Mouse (Mus musculus): ENCODE measurements around the gene Vcl. TPM values are rescaled to one million over a fixed set of nuclear protein-coding genes. Genes with fewer than 3 reads are reported as not detected.

Gene Vcl
- 17.0 and 18.0 TPM in 2 replicates for polyA plus RNA-seq (2015; fragmentation: Nextera tagmentation; extraction: Ambion mirVana)

DNA sequence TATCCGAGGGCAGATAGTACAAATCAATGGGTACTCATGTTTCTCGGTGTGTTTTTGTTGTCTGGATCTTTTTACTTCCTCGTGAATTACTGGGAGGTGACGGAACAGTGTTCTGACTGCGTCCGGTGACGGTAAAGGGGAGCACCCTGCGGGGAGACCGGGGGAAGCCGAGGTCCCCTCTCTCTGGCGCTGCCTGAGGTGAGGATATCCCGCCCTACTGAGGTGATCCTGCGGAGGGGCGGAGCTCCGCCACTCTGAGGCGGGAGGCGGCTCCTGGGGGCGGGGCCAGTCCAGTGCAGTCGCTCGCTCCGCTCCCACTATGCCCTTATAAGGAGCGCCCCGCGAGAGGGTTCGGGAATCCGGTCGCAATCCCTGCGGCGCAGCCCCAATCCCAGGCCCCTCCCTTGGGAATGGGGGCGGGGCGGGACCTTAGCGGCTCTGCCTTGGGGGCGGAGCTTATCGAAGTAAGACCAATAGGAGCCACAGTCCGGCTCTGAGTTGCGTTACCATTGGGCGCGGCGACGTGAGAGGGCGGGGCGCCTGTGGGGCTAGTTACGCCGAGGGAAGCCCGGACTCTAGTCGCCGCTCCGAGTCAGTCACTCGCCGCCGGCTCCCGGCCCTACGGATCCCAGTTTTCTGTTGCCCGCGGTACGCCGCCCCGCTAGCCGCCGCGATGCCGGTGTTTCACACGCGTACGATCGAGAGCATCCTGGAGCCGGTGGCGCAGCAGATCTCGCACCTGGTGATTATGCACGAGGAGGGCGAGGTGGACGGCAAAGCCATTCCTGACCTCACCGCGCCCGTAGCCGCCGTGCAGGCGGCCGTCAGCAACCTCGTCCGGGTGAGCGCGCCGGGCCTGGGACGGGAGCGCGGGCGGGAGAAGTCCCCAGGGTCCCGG, at the start of gene Vcl:
Gene Vcl, plus strand, starts transcription at position 551 of the 898 bp plus-strand sequence.
- peak; percentile 93 for ATAC-seq (ENCODE audit: insufficient read depth)
- peaks cover 54% of the 10 kb centered on the region for H3K4me1 ChIP-seq (replicated peaks)
- under 1% methylated on average over 89 of the region's 89 CpGs for WGBS (ENCODE audit: insufficient replicate concordance)

DNA sequence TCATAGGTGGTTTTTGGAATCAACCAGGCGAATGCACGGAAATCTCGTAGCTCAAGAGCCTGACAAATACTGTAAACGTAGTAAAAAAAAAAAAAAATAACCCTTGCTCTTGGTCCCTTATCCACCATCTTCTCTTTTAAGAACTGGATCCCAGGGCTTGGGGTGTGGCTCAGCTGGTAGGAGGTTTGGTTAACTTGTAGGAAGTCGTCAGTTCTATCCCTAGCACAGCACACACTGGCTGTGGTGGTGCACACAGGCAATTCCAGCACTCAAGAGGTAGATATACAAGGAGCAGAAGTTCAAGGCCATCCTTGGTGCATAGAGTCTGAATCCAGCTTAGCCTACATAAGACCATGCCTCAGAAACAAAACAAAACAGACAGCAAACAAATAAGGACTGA, 44.5 kb upstream of the Vcl start:
- H3K9ac ChIP-seq, result no peak overlapping the region
- H3K9me3 ChIP-seq (replicated peaks), result no peaks in the 10 kb centered on the region
- WGBS (ENCODE audit: insufficient replicate concordance), result 24% methylated on average over 5 of the region's 5 CpGs
- peaks cover 27% of the 10 kb centered on the region for H3K4me1 ChIP-seq (replicated peaks)
- peak overlapping the region; percentile 26; the same call in 1 of the 2 replicates for H3K4me3 ChIP-seq (replicated peaks)
- H3K4me2 ChIP-seq, result peak overlapping the region; percentile 60
- no peaks in the 10 kb centered on the region for H3K36me3 ChIP-seq (replicated peaks)
- peak; percentile 62; the same call in 1 of the 2 replicates for ATAC-seq (ENCODE audit: insufficient read depth)
- no peaks in the 10 kb centered on the region for H3K27me3 ChIP-seq
- H3K27ac ChIP-seq (replicated peaks), result peak overlapping the region; percentile 79

More for the DNA sequence above, at the start of gene Vcl:
- Histone ChIP-seq H3K9me3 (replicated peaks) (no peaks in the 10 kb centered on the region), H3K4me3 (replicated peaks) (peak within 1 kb of the TSS; percentile 85), H3K27me3 (no peaks in the 10 kb centered on the region), H3K9ac (peak within 1 kb of the TSS; percentile 89), H3K27ac (replicated peaks) (peak within 1 kb of the TSS; percentile 88), H3K36me3 (replicated peaks) (no peaks in the 10 kb centered on the region), H3K4me2 (peak within 1 kb of the TSS; percentile 89)

DNA sequence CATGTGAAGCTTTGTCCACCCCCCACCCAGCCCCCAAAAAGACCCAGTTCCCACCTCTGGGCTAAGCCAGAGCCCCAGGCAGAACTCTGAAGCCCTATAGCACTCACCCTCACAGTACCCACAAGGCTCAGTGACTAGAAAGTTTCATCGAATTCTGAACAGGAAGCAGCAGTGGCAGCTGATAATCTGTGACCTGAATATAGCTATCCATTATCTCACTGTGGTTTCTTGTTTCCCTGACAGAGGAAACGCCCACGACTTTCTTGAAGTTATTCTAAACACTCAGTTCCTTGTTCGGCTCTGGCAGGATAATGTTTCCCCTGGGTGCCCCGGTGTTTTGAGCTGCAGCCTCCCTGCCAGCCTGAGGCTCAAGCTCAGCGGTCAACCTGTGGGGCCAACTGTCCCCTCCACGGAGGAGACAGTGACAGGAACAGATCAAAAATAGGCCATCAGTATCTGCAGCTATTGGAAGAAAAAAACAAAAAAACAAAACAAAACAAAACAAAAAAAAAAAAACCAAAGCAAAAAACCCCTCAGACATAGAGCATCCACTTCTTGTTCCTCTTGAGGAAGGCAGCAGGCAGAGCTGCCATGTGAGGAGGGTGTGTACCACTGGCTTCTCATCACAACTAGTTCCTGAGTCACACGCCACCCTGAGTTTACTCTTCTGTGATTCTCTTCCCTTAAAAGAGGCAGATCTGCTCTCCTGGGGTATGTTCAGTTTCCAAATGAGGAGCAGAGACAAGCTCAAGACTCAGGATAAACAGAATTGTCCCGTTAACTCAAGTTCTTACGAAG, 43.9 kb upstream of the Vcl start:
- WGBS (ENCODE audit: insufficient replicate concordance), result 10% methylated on average over 10 of the region's 10 CpGs
- Histone ChIP-seq H3K9me3 (replicated peaks) (no peaks in the 10 kb centered on the region), H3K9ac (no peak overlapping the region), H3K4me1 (replicated peaks) (peaks cover 27% of the 10 kb centered on the region), H3K27me3 (no peaks in the 10 kb centered on the region), H3K27ac (replicated peaks) (peak overlapping the region; percentile 79), H3K36me3 (replicated peaks) (no peaks in the 10 kb centered on the region), H3K4me2 (peak overlapping the region; percentile 60), H3K4me3 (replicated peaks) (peak overlapping the region; percentile 26)
- peak; percentile 91 for ATAC-seq (ENCODE audit: insufficient read depth)

DNA sequence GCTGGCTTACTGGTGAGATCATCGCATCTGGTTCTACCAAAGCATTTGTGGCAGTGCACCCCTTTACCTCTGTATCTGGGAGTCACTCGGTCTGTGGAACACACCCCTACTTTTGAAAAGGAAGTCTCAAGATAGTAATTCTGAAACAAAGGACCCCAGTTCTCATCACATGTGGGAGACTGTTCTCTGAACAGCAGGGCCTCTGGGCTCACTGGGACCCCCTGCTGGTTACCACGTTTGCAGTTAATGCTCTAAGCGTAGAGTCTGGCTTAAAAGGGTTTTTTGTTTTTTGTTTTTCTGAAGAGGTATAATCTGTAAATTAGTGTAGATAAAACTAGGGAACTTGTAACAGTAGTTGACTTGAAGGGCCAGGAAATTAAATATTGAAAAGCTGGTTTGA, 42.9 kb upstream of the Vcl start:
- H3K9me3 ChIP-seq (replicated peaks), result no peaks in the 10 kb centered on the region
- no peaks in the 10 kb centered on the region for H3K27me3 ChIP-seq
- no peak overlapping the region for H3K9ac ChIP-seq
- no peak overlapping the region for H3K4me3 ChIP-seq (replicated peaks)
- no peak overlapping the region for H3K4me2 ChIP-seq
- peak overlapping the region; percentile 79; the same call in 1 of the 2 replicates for H3K27ac ChIP-seq (replicated peaks)
- H3K4me1 ChIP-seq (replicated peaks), result peaks cover 27% of the 10 kb centered on the region
- WGBS (ENCODE audit: insufficient replicate concordance), result 36% methylated on average over 4 of the region's 4 CpGs
- ATAC-seq (ENCODE audit: insufficient read depth), result no peak
- no peaks in the 10 kb centered on the region for H3K36me3 ChIP-seq (replicated peaks)

DNA sequence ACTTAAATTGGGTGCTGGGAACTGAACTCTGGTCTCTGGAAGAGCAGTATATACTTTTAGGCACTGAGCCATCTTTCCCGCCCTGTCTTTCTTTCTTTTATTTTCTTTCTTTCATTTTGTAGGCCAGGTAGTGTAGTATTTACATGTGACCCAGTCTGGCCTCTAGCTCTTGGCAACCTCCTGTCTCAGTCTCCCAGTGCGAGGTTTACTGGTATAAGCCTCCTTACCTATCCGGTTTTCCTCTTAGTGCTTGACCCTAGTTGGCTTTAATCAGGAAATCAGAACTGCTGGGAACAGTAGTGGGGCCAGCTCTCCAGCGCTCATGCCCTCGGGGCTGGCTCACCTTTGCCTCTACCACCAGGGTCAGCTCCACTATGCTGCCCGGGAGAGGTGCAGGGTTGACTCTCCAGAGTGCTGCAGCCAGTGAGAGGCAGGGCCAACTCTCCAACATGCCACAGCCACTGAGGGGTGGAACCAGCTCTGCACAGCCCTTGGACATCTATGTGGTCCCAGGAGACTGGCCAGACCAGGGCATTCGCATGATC, 41.6 kb upstream of the Vcl start:
- H3K4me2 ChIP-seq, result no peak overlapping the region
- H3K9ac ChIP-seq, result no peak overlapping the region
- no peak for ATAC-seq (ENCODE audit: insufficient read depth)
- H3K4me1 ChIP-seq (replicated peaks), result peaks cover 32% of the 10 kb centered on the region
- H3K27me3 ChIP-seq, result no peaks in the 10 kb centered on the region
- no peaks in the 10 kb centered on the region for H3K9me3 ChIP-seq (replicated peaks)
- 76% methylated on average over 7 of the region's 7 CpGs for WGBS (ENCODE audit: insufficient replicate concordance)
- no peak overlapping the region for H3K4me3 ChIP-seq (replicated peaks)
- no peak overlapping the region for H3K27ac ChIP-seq (replicated peaks)
- H3K36me3 ChIP-seq (replicated peaks), result no peaks in the 10 kb centered on the region

DNA sequence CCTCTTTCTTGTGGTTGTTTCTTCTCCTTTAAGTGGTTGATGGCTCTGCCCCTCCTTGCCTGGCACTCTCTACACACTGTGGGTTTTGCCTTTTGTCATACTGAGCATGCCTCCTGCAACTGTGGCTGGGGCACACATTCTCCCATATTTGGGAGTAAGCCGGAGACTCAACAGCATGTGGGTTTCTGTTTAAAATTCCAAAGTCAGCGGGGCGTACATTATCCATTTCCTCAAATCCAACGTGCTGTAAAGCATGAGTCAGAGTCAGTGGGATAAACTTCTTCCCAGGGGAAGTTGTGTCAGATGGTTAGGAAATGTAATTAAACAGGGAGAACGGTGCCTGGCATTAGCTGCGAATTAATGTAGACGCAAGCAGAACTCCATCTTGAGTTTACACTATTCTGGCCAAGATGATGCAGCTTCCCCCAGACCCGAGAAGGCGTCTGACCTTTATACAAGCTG, 37.2 kb upstream of the Vcl start:
- no peak overlapping the region for H3K4me2 ChIP-seq
- H3K36me3 ChIP-seq (replicated peaks), result no peaks in the 10 kb centered on the region
- no peak overlapping the region for H3K4me3 ChIP-seq (replicated peaks)
- no peaks in the 10 kb centered on the region for H3K27me3 ChIP-seq
- H3K9ac ChIP-seq, result no peak overlapping the region
- peaks cover 8% of the 10 kb centered on the region; the same call in 1 of the 2 replicates for H3K4me1 ChIP-seq (replicated peaks)
- no peaks in the 10 kb centered on the region for H3K9me3 ChIP-seq (replicated peaks)
- ATAC-seq (ENCODE audit: insufficient read depth), result no peak
- H3K27ac ChIP-seq (replicated peaks), result no peak overlapping the region
- WGBS (ENCODE audit: insufficient replicate concordance), result 46% methylated on average over 9 of the region's 9 CpGs

DNA sequence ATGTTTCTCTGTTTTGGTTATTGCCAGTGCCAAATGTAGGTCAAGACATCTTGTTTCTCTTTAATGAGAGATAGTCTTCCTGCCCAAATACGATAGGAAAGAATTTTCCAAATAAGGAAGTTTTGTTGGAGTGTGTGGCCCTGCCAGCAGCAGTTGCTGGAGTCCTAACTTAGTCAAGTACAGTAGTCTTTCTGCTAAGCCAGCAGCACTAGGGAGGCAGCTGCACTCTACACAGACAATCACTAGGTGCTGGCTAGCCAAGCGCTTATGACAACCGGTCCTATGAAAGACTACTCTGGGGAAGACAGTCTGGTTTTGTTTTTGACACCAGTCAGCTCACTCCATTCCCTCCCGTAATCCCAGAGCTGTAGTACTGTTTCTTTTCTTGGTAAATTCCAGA, 35.4 kb upstream of the Vcl start:
- Histone ChIP-seq H3K9me3 (replicated peaks) (no peaks in the 10 kb centered on the region), H3K4me3 (replicated peaks) (no peak overlapping the region), H3K36me3 (replicated peaks) (no peaks in the 10 kb centered on the region), H3K9ac (no peak overlapping the region), H3K27me3 (no peaks in the 10 kb centered on the region), H3K27ac (replicated peaks) (no peak overlapping the region), H3K4me1 (replicated peaks) (peaks cover 8% of the 10 kb centered on the region; the same call in 1 of the 2 replicates), H3K4me2 (no peak overlapping the region)
- no peak for ATAC-seq (ENCODE audit: insufficient read depth)
- WGBS (ENCODE audit: insufficient replicate concordance), result 59% methylated on average over 4 of the region's 4 CpGs

DNA sequence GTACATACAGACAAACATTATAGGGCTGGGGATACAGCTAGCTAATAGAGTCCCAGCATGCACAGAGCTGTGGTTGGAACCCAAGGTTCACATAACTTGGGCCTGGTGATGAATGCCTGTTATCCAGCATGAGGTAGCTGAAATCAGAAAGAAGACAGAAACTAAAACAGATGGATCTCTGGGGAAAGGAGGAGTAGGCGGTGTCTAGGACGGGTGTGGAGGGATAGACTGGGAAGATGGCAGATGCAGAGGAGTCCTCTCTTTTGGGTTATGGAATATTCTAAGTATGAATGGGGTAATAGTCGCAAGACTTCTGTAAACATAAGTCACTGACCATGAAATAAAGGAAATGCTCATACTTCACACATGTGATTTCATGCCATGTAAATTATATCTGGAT, 27.9 kb upstream of the Vcl start:
- H3K9ac ChIP-seq, result no peak overlapping the region
- WGBS (ENCODE audit: insufficient replicate concordance), result 82% methylated on average over 3 of the region's 3 CpGs
- no peak overlapping the region for H3K4me2 ChIP-seq
- no peaks in the 10 kb centered on the region for H3K4me1 ChIP-seq (replicated peaks)
- H3K27ac ChIP-seq (replicated peaks), result no peak overlapping the region
- no peaks in the 10 kb centered on the region for H3K36me3 ChIP-seq (replicated peaks)
- no peak overlapping the region for H3K4me3 ChIP-seq (replicated peaks)
- ATAC-seq (ENCODE audit: insufficient read depth), result no peak
- H3K9me3 ChIP-seq (replicated peaks), result no peaks in the 10 kb centered on the region
- no peaks in the 10 kb centered on the region for H3K27me3 ChIP-seq

DNA sequence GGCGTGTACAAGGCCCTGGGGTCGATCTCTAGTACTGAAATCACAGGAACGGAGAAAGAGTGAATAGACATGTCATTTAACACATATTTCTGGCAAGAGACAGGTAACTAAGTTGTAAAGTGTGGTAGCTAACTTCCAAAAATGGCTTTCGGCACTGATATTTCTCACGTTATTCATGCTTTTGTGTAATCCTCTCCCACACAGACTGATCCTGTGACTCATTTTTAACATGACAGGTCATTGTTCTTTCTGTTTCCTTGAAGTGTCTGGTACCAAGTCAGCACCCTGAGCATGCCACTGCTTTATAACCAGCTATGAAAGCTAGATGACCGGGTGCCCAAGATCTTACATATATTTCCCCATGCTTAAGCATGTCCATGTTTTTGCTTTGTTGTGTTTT, 26.1 kb upstream of the Vcl start:
- Histone ChIP-seq H3K4me2 (no peak overlapping the region), H3K4me3 (replicated peaks) (no peak overlapping the region), H3K9me3 (replicated peaks) (no peaks in the 10 kb centered on the region), H3K27me3 (no peaks in the 10 kb centered on the region), H3K9ac (no peak overlapping the region), H3K4me1 (replicated peaks) (no peaks in the 10 kb centered on the region), H3K36me3 (replicated peaks) (no peaks in the 10 kb centered on the region), H3K27ac (replicated peaks) (no peak overlapping the region)
- ATAC-seq (ENCODE audit: insufficient read depth), result no peak
- 73% methylated on average over 6 of the region's 6 CpGs for WGBS (ENCODE audit: insufficient replicate concordance)

DNA sequence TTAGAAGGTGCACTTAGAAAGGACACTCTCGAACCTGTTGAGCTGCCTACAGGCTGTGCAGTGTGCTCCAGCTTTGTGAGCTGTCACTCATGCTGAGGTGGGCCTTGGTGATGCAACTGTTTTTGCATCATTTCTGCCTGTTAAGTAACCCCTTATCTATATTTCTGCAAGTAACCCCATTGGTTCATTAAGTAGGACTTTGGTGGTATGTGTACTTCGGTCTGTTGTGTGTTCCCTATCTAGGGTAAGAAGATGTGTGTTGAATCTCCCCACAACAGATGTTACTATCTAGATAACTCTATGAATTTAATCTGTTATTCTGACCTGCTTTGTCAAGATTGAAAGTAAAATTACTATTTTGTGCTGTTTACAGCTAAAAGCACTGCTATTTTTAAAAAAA, 17.4 kb upstream of the Vcl start:
- H3K36me3 ChIP-seq (replicated peaks), result no peaks in the 10 kb centered on the region
- peak; percentile 81 for ATAC-seq (ENCODE audit: insufficient read depth)
- H3K9me3 ChIP-seq (replicated peaks), result no peaks in the 10 kb centered on the region
- 23% methylated on average over 2 of the region's 2 CpGs for WGBS (ENCODE audit: insufficient replicate concordance)
- H3K27me3 ChIP-seq, result no peaks in the 10 kb centered on the region
- H3K4me2 ChIP-seq, result no peak overlapping the region; the same call in 1 of the 2 replicates
- H3K4me1 ChIP-seq (replicated peaks), result peaks cover 25% of the 10 kb centered on the region
- no peak overlapping the region for H3K27ac ChIP-seq (replicated peaks)
- H3K9ac ChIP-seq, result no peak overlapping the region
- no peak overlapping the region for H3K4me3 ChIP-seq (replicated peaks)

DNA sequence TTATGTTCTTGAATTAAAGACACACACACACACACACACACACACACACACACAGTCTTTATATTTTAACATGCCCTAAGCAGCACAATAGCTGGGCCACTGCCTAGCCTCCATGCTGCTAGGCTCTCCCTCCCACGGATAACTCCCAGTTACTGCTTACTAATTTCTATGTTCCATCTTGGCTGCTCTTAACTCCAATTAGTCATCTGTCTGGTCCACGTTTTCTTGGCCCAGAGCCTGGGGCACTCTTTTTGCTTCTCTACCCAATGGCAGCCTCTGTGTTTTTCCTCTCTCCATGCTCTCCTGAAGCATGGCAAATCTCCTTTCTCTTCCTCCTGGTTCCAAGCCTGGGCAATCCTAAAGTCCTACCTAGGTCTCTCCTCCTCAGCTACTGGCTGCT, 14.8 kb upstream of the Vcl start:
- Histone ChIP-seq H3K27ac (replicated peaks) (no peak overlapping the region), H3K9ac (no peak overlapping the region), H3K36me3 (replicated peaks) (no peaks in the 10 kb centered on the region), H3K4me3 (replicated peaks) (no peak overlapping the region), H3K4me1 (replicated peaks) (peaks cover 35% of the 10 kb centered on the region), H3K27me3 (no peaks in the 10 kb centered on the region), H3K9me3 (replicated peaks) (no peaks in the 10 kb centered on the region), H3K4me2 (no peak overlapping the region)
- ATAC-seq (ENCODE audit: insufficient read depth), result no peak
- WGBS (ENCODE audit: insufficient replicate concordance), result 62% methylated on average over 2 of the region's 2 CpGs

Measured in liver, embryonic 15.5 days (tissue).